Mouse (Mus musculus) lung, adult 2 months (tissue): ENCODE measurements around the gene Tubgcp5. TPM values are rescaled to one million over a fixed set of nuclear protein-coding genes. Genes with fewer than 3 reads are reported as not detected.
"Not testable (repeated sequence)": the region's sequence is repeated elsewhere in the genome, so short reads cannot be mapped to it uniquely, and the experiment has no call there.

Experiments
- DNase-seq: peaks from one replicate; pipeline ENCODE4 v3.0.0; 2022
- H3K4me1 ChIP-seq: fragments of 200-500 bp; 2 replicates; pipeline ENCODE4 v1.6.1; 2011; ENCODE audit warnings: low read length; ENCODE audit not compliant: control insufficient read depth, insufficient read depth
- H3K4me3 ChIP-seq: fragments of 200-500 bp; replicated peaks from 2 replicates; pipeline ENCODE3; 2011; ENCODE audit warnings: low read depth, mild to moderate bottlenecking, control low read depth, low read length; ENCODE audit errors: extremely low read depth
- CTCF ChIP-seq: fragments of 200-500 bp; IDR thresholded peaks from 2 replicates; pipeline ENCODE4 v1.5.1; 2011; ENCODE audit warnings: mild to moderate bottlenecking, low read length, control low read depth; ENCODE audit not compliant: insufficient read depth
- POLR2A ChIP-seq: fragments of 200-500 bp; IDR thresholded peaks from 2 replicates; pipeline ENCODE4 v1.6.1; 2011; ENCODE audit warnings: low read depth, mild to moderate bottlenecking, control low read depth, low read length, borderline replicate concordance; ENCODE audit errors: extremely low read depth
- WGBS: fragments of 180-500 bp; shearing (Covaris S2); methylation state at CpG from one replicate; pipeline ENCODE4 v1.1.7; 2018; 5-methylcytosine and 5-hydroxymethylcytosine counted together
- polyA plus RNA-seq: library from polyadenylated mRNA; depleted of rRNA; stranded (reverse); fragments of >200 nt; gene quantifications from 2 replicates; pipeline ENCODE4 v1.2.3, GENCODE M21; 2012; rRNA removed

The Tubgcp5 gene
- polyA plus RNA-seq: 2.5 and 3.6 TPM in 2 replicates

GRCm38 (mm10) chr7:55793952-55794603, at the start of gene Tubgcp5:
TSS of gene Tubgcp5 (plus strand) at chr7:55794154.
- peaks cover 5% of the 10 kb centered on the region; the same call in 1 of the 2 replicates for H3K4me1 ChIP-seq
- peak within 1 kb of the TSS; percentile 82 for H3K4me3 ChIP-seq
- WGBS: under 1% methylated on average over 51 of the region's 51 CpGs
- TF ChIP-seq POLR2A (peak; percentile 80), CTCF (no peak)
- peak; percentile 93 for DNase-seq

GRCm38 (mm10) chr7:55744566-55745220, 49.3 kb upstream of the Tubgcp5 start:
- no peaks in the 10 kb centered on the region for H3K4me1 ChIP-seq
- 63% methylated on average over 10 of the region's 10 CpGs for WGBS
- DNase-seq: no peak
- H3K4me3 ChIP-seq: no peak overlapping the region
- TF ChIP-seq POLR2A: no peak
- TF ChIP-seq CTCF: no peak

GRCm38 (mm10) chr7:55750841-55751240, 43.1 kb upstream of the Tubgcp5 start:
- no peaks in the 10 kb centered on the region for H3K4me1 ChIP-seq
- TF ChIP-seq CTCF: no peak
- no peak for TF ChIP-seq POLR2A
- DNase-seq: no peak
- 67% methylated on average over 3 of the region's 3 CpGs for WGBS
- no peak overlapping the region for H3K4me3 ChIP-seq

GRCm38 (mm10) chr7:55759346-55759745, 34.6 kb upstream of the Tubgcp5 start:
- TF ChIP-seq CTCF: no peak
- TF ChIP-seq POLR2A: no peak
- no peaks in the 10 kb centered on the region for H3K4me1 ChIP-seq
- no peak overlapping the region for H3K4me3 ChIP-seq
- 62% methylated on average over 3 of the region's 3 CpGs for WGBS
- no peak for DNase-seq

- TF ChIP-seq POLR2A: no peak
- no peak for TF ChIP-seq CTCF
- H3K4me3 ChIP-seq: no peak within 1 kb of the TSS
- H3K4me1 ChIP-seq: no peaks in the 10 kb centered on the region
- 36% methylated on average over 3 of the region's 3 CpGs for WGBS
- DNase-seq: no peak
Measured at GRCm38 (mm10) chr7:55767926-55768325, 26.0 kb upstream of the Tubgcp5 start, which contains the start of gene Siglech. TSS of gene Siglech (plus strand) at chr7:55768178.

- no peak for DNase-seq
- no peaks in the 10 kb centered on the region for H3K4me1 ChIP-seq
- no peak overlapping the region for H3K4me3 ChIP-seq
- 40% methylated on average over 4 of the region's 4 CpGs for WGBS
- TF ChIP-seq CTCF: no peak
- no peak for TF ChIP-seq POLR2A
Measured at GRCm38 (mm10) chr7:55780011-55780410, 13.9 kb upstream of the Tubgcp5 start.

GRCm38 (mm10) chr7:55782493-55782892, 11.5 kb upstream of the Tubgcp5 start:
- 50% methylated on average over 3 of the region's 3 CpGs for whole genome bisulfite sequencing

GRCm38 (mm10) chr7:55784580-55784979, 9.4 kb upstream of the Tubgcp5 start:
- WGBS: 17% methylated on average over 3 of the region's 3 CpGs
- Histone ChIP-seq H3K4me3 (no peak overlapping the region), H3K4me1 (no peaks in the 10 kb centered on the region)
- TF ChIP-seq CTCF (no peak), POLR2A (no peak)
- DNase-seq: no peak

More at GRCm38 (mm10) chr7:55782493-55782892, 11.5 kb upstream of the Tubgcp5 start:
- DNase-seq: no peak
- Histone ChIP-seq H3K4me3 (no peak overlapping the region), H3K4me1 (no peaks in the 10 kb centered on the region)
- TF ChIP-seq POLR2A (no peak), CTCF (no peak)

GRCm38 (mm10) chr7:55790586-55790985, 3.4 kb upstream of the Tubgcp5 start:
- H3K4me1 ChIP-seq, DNase-seq, H3K4me3 ChIP-seq: not testable (repeated sequence)
- WGBS: 40% methylated on average over 5 of the region's 5 CpGs

GRCm38 (mm10) chr7:55792280-55792679, 1.7 kb upstream of the Tubgcp5 start:
- H3K4me1 ChIP-seq: peaks cover 5% of the 10 kb centered on the region; the same call in 1 of the 2 replicates
- WGBS: 84% methylated on average over 3 of the region's 3 CpGs
- TF ChIP-seq CTCF (no peak), POLR2A (no peak)
- DNase-seq: no peak
- no peak overlapping the region for H3K4me3 ChIP-seq
